Mouse (Mus musculus) midbrain, embryonic 10.5 days (tissue): Measurements from ENCODE around the gene Eml1. TPM values are rescaled to one million over a fixed set of nuclear protein-coding genes. Genes with fewer than 3 reads are reported as not detected.
A peak's percentile ranks its signal among the peaks of the same experiment; 100 is the strongest.
"Not testable (repeated sequence)": the region's sequence is repeated elsewhere in the genome, so short reads cannot be mapped to it uniquely, and the experiment has no call there.

Source experiments
- DNase-seq: peaks from one replicate; pipeline ENCODE4 v3.0.0-alpha.2; 2017; ENCODE audit warnings: low spot score
- H3K27ac ChIP-seq: fragments of 300-500 bp; sonication (generic); replicated peaks from 2 replicates; pipeline ENCODE4 v1.5.1; 2016; ENCODE audit warnings: mild to moderate bottlenecking
- H3K27me3 ChIP-seq: fragments of 300-500 bp; sonication (generic); 2 replicates; pipeline ENCODE4 v1.6.1; 2016; ENCODE audit warnings: low read depth, mild to moderate bottlenecking; ENCODE audit not compliant: poor library complexity, severe bottlenecking
- H3K36me3 ChIP-seq: fragments of 300-500 bp; sonication (generic); 2 replicates; pipeline ENCODE4 v1.6.1; 2016; ENCODE audit warnings: mild to moderate bottlenecking, moderate library complexity
- H3K4me1 ChIP-seq: fragments of 300-500 bp; sonication (generic); 2 replicates; pipeline ENCODE4 v1.6.1; 2016
- H3K4me3 ChIP-seq: fragments of 300-500 bp; sonication (generic); 2 replicates; pipeline ENCODE4 v1.5.1; 2016; ENCODE audit warnings: mild to moderate bottlenecking, moderate library complexity
- H3K9me3 ChIP-seq: fragments of 300-500 bp; sonication (generic); replicated peaks from 2 replicates; pipeline ENCODE4 v1.6.1; 2016; ENCODE audit warnings: mild to moderate bottlenecking
- WGBS: fragments of 180-500 bp; shearing (Covaris S2); methylation state at CpG from one replicate; pipeline ENCODE4 v1.1.7; 2016; 5-methylcytosine and 5-hydroxymethylcytosine counted together
- polyA plus RNA-seq: library from polyadenylated mRNA; unstranded; fragments of >200 nt; fragmentation: Nextera tagmentation; extraction: Ambion mirVana; gene quantifications from 2 replicates; pipeline ENCODE4 v1.2.1, GENCODE M21; 2016

Eml1 gene
- polyA plus RNA-seq, 1 experiment from 2014 or later, result 121 TPM

GRCm38 (mm10) chr12:108495455-108496235 is 124.9 kb downstream of the Eml1 start:
- Histone ChIP-seq H3K27me3 (no peaks in the 10 kb centered on the region), H3K4me3 (no peak overlapping the region), H3K4me1 (peaks cover 22% of the 10 kb centered on the region), H3K36me3 (peaks cover 28% of the 10 kb centered on the region), H3K27ac (no peak overlapping the region), H3K9me3 (no peaks in the 10 kb centered on the region)
- DNase-seq, result no peak
- WGBS, result 83% methylated on average over 8 of the region's 8 CpGs

- WGBS, result 55% methylated on average over 10 of the region's 10 CpGs
- Histone ChIP-seq H3K9me3 (no peaks in the 10 kb centered on the region), H3K4me3 (no peak overlapping the region), H3K27ac (no peak overlapping the region), H3K4me1 (peaks cover 15% of the 10 kb centered on the region), H3K36me3 (peaks cover 43% of the 10 kb centered on the region), H3K27me3 (no peaks in the 10 kb centered on the region)
- DNase-seq, result no peak
Observed at GRCm38 (mm10) chr12:108503064-108503463, 132.3 kb downstream of the Eml1 start.

GRCm38 (mm10) chr12:108503582-108503981 is 132.8 kb downstream of the Eml1 start:
- peaks cover 40% of the 10 kb centered on the region for H3K36me3 ChIP-seq
- DNase-seq, result no peak
- H3K4me1 ChIP-seq, result peaks cover 14% of the 10 kb centered on the region
- H3K27me3 ChIP-seq, result no peaks in the 10 kb centered on the region
- no peak overlapping the region for H3K27ac ChIP-seq
- H3K4me3 ChIP-seq, result no peak overlapping the region
- 66% methylated on average over 16 of the region's 16 CpGs for WGBS
- no peaks in the 10 kb centered on the region for H3K9me3 ChIP-seq

- 71% methylated on average over 2 of the region's 2 CpGs for WGBS
- H3K27ac ChIP-seq, result no peak overlapping the region
- H3K27me3 ChIP-seq, result no peaks in the 10 kb centered on the region
- peaks cover 39% of the 10 kb centered on the region for H3K36me3 ChIP-seq
- H3K4me1 ChIP-seq, result peaks cover 17% of the 10 kb centered on the region
- no peak for DNase-seq
- no peak overlapping the region for H3K4me3 ChIP-seq
- no peaks in the 10 kb centered on the region for H3K9me3 ChIP-seq
Observed at GRCm38 (mm10) chr12:108505846-108506245, 135.1 kb downstream of the Eml1 start.

GRCm38 (mm10) chr12:108507046-108507445 is 136.3 kb downstream of the Eml1 start:
- WGBS, result 84% methylated on average over 3 of the region's 3 CpGs
- DNase-seq, H3K27ac ChIP-seq, H3K4me3 ChIP-seq, H3K27me3 ChIP-seq, H3K9me3 ChIP-seq: not testable (repeated sequence)
- Histone ChIP-seq H3K36me3 (peaks cover 42% of the 10 kb centered on the region), H3K4me1 (peaks cover 17% of the 10 kb centered on the region)

- H3K36me3 ChIP-seq, result peaks cover 59% of the 10 kb centered on the region
- DNase-seq, result no peak
- WGBS, result 77% methylated on average over 7 of the region's 7 CpGs
- H3K4me1 ChIP-seq, result 0 out of 2 replicates have a peak, but pooled peaks cover 2% of the 10 kb centered on the region
- H3K27ac ChIP-seq, result no peak overlapping the region
- no peak overlapping the region for H3K4me3 ChIP-seq
- no peaks in the 10 kb centered on the region for H3K27me3 ChIP-seq
- no peaks in the 10 kb centered on the region for H3K9me3 ChIP-seq
Observed at GRCm38 (mm10) chr12:108510571-108510970, 139.8 kb downstream of the Eml1 start.

GRCm38 (mm10) chr12:108511009-108511408 is 140.3 kb downstream of the Eml1 start:
- H3K9me3 ChIP-seq, result no peaks in the 10 kb centered on the region
- no peak overlapping the region for H3K4me3 ChIP-seq
- H3K4me1 ChIP-seq, result 0 out of 2 replicates have a peak, but pooled peaks cover 2% of the 10 kb centered on the region
- 13% methylated on average over 3 of the region's 3 CpGs for WGBS
- H3K27ac ChIP-seq, result no peak overlapping the region
- H3K36me3 ChIP-seq, result peaks cover 61% of the 10 kb centered on the region
- peak; percentile 27 for DNase-seq
- H3K27me3 ChIP-seq, result no peaks in the 10 kb centered on the region

- Histone ChIP-seq H3K9me3 (no peaks in the 10 kb centered on the region), H3K27me3 (no peaks in the 10 kb centered on the region), H3K36me3 (peaks cover 89% of the 10 kb centered on the region), H3K4me1 (0 out of 2 replicates have a peak, but pooled peaks cover 2% of the 10 kb centered on the region), H3K4me3 (no peak overlapping the region), H3K27ac (no peak overlapping the region)
- no peak for DNase-seq
- 92% methylated on average over 12 of the region's 12 CpGs for WGBS
Observed at GRCm38 (mm10) chr12:108515464-108515863, 144.7 kb downstream of the Eml1 start.

- no peak overlapping the region for H3K27ac ChIP-seq
- no peak overlapping the region for H3K4me3 ChIP-seq
- WGBS, result 75% methylated on average over 8 of the region's 8 CpGs
- no peaks in the 10 kb centered on the region for H3K27me3 ChIP-seq
- no peak for DNase-seq
- H3K36me3 ChIP-seq, result peaks cover 100% of the 10 kb centered on the region
- H3K9me3 ChIP-seq, result peaks cover 21% of the 10 kb centered on the region; the same call in 1 of the 2 replicates
- H3K4me1 ChIP-seq, result no peaks in the 10 kb centered on the region
Observed at GRCm38 (mm10) chr12:108519374-108519773, 148.6 kb downstream of the Eml1 start.

GRCm38 (mm10) chr12:108529214-108529613 is 158.5 kb downstream of the Eml1 start:
- 55% methylated on average over 8 of the region's 8 CpGs for WGBS
- Histone ChIP-seq H3K4me3 (no peak overlapping the region), H3K9me3 (no peaks in the 10 kb centered on the region), H3K36me3 (peaks cover 96% of the 10 kb centered on the region), H3K27me3 (no peaks in the 10 kb centered on the region), H3K27ac (no peak overlapping the region), H3K4me1 (no peaks in the 10 kb centered on the region)
- DNase-seq, result peak; percentile 72

- no peak for DNase-seq
- H3K4me3 ChIP-seq, result no peak overlapping the region
- 89% methylated on average over 11 of the region's 11 CpGs for WGBS
- no peaks in the 10 kb centered on the region for H3K27me3 ChIP-seq
- H3K36me3 ChIP-seq, result peaks cover 99% of the 10 kb centered on the region
- H3K9me3 ChIP-seq, result no peaks in the 10 kb centered on the region
- no peaks in the 10 kb centered on the region for H3K4me1 ChIP-seq
- no peak overlapping the region for H3K27ac ChIP-seq
Observed at GRCm38 (mm10) chr12:108534484-108534883, 163.7 kb downstream of the Eml1 start.

- H3K27ac ChIP-seq, result no peak overlapping the region
- H3K4me1 ChIP-seq, result no peaks in the 10 kb centered on the region
- no peaks in the 10 kb centered on the region for H3K27me3 ChIP-seq
- 74% methylated on average over 10 of the region's 10 CpGs for WGBS
- H3K4me3 ChIP-seq, result no peak overlapping the region
- no peak for DNase-seq
- H3K9me3 ChIP-seq, result no peaks in the 10 kb centered on the region
- H3K36me3 ChIP-seq, result peaks cover 85% of the 10 kb centered on the region
Observed at GRCm38 (mm10) chr12:108536461-108536860, 165.7 kb downstream of the Eml1 start.

GRCm38 (mm10) chr12:108541088-108541487 is 170.3 kb downstream of the Eml1 start:
- peaks cover 40% of the 10 kb centered on the region for H3K36me3 ChIP-seq
- 29% methylated on average over 6 of the region's 6 CpGs for WGBS
- peak; percentile 48 for DNase-seq

More at GRCm38 (mm10) chr12:108541088-108541487, 170.3 kb downstream of the Eml1 start:
- Histone ChIP-seq H3K4me3 (no peak overlapping the region), H3K27me3 (0 out of 2 replicates have a peak, but pooled peaks cover 6% of the 10 kb centered on the region), H3K9me3 (no peaks in the 10 kb centered on the region), H3K4me1 (peaks cover 23% of the 10 kb centered on the region), H3K27ac (no peak overlapping the region)
